Mouse (Mus musculus) left cerebral cortex, adult 11 months (tissue): ENCODE measurements around the gene Vps37b.
A peak's percentile ranks its signal among the peaks of the same experiment; 100 is the strongest.

Experiments
- DNase-seq: peaks from one replicate; pipeline ENCODE4 v3.0.0; 2022; ENCODE audit warnings: low spot score

The Vps37b gene

DNA sequence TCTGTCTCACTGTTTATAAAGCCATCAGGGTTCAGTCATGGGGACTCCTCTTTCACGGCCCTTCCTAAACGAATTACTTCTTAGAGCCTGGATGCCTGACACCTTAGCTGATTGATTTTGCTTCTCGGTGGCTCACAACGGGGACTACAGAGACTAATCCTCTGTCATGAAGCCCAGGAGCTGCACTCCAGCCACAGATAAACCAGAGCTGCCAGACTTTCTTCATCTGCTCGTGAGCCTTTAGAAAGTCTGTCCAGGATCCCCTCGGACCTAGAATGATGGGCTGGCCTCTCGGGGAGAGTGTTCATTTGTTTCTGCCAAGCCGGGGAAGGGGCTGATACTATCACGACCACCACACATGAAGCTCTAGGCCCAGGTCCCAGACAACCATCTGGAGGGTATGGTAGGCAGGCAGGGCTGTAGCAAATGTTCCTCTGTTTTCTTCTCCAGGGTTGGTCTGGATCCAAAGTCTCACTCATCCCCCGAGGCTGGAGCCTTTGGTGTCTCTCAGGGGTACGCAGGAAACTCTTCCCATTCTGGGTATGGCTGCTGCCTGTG, 13.5 kb upstream of the Vps37b start:
- DNase-seq = no peak

DNA sequence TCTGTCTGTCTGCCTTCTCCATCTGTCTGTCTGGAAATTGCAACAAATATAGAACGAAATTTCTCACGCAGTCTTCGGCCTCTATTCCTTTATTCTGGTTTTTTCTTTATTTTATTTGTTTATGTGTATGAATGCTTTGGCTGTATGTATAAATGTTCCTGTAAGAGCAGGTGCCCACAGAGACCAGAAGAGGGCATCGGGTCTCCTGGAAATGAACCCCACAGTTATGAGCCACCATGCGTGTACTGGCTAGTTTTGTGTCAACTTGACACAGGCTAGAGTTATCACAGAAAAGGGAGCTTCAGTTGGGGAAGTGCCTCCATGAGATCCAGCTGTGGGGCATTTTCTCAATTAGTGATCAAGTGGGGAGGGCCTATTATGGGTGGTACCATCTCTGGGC, 11.9 kb upstream of the Vps37b start:
- no peak for DNase-seq

DNA sequence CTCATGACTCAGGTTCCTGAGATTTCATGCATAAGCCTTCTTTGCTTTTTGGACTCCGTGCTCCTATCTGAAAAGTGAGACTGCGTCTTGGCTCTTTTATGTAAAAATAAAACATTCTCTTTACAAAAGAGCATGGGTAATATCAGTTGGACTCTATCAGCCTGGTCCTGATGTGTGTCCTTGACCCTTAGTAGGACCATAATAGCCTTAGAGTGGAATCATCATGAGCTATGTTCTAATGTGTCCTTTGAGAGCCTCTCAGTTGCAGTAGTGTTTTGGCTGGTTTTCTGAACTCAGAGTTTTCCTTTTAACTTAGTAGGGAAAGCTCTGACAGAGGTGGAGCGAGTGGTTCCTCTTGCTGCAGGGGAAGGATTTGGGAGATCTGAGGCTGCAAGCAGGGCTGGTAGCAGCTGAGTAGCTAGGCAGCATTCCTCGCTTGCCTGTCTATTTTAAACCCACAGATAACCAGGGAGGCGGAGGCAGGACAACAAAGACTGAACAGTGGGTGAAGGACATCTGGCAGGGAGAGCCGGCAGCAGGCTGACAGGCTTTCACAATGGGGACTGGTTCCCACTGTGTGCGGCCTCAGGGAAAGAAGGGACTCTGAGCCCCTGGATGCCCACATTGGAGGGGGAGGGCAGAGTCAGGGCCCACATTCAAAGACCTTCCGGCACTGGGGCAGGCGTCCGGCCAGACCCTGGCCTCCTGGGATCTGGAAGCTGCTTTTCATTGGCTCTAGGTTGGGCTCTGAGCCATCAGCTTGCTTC, 11.3 kb upstream of the Vps37b start:
- peak; percentile 80 for DNase-seq

DNA sequence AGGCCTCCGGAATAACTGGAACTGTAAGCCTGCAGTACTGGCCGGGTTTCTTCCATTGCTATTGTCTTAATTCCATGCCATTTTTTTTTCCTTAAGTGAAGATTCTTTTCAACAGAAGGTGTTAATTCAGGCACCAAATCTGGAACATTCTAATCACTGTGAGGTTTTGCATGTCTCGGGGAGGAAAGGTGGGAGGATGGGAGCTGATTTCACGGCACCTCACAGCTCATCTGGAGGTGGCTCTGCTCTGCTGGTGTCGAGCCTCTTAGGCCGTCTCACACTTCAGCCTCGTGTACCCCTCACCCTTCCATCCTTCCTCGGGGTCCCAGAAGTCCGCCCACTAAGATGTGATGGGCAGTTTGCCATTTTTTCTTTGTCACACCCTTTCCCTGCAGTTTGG, 9.0 kb upstream of the Vps37b start:
- no peak for DNase-seq

DNA sequence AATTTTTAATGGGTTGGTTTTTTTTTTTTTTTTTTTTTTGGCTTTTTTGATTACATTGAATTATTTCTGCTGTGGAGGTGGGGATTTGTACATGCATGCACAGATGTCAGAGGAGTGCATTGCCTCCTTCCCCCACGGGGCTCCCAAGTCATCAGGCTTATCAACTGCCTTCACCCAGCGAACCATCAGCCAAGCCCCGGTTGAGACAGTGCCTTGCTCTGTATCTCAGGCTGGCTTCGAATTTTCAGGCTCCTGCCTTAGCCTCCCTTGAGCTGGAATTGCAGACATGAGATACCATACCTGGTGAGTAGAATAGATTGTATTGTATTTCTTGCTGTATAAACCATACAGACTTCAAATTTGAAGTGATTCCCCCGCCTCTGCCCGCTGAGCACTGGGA, 7.5 kb upstream of the Vps37b start:
- no peak for DNase-seq

DNA sequence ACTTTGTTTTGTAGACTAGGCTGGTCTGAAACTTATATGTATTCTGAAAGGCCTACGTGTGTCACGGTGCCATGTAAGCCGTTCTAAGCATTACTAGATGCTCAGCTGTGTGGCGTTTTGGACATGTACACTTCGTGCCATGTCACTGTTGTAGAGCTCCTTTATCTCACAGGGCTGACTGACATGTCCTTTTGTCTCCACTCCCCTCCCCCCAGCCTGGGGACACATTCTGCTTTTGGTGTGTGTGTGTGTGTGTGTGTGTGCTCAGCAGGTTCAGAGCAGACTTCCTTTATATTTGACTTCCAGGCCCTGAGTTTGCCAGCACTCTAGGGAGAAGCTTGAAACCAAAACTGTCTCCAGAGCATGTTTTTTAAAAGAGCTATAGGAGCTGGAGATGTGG, 4.8 kb upstream of the Vps37b start:
- DNase-seq = no peak

DNA sequence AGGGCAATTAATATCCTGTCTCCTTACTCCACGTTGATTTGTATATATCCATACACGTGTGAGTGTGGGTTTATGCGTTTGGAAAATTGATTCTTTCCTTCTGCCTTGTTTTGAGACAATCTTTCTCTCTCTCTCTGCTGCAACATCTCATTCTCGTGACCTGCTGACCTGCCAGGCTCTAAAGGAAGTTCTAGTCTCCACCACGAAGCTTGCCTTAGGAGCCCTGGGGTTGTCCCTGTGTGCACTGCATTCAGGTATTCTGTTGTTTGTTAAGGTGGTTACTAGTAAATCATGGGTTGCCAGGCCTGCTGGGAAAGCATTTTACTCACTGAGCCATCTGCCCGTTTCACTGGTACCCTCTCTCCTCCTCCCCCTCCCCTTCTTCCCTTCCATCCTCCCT, 4.3 kb upstream of the Vps37b start:
- no peak for DNase-seq

DNA sequence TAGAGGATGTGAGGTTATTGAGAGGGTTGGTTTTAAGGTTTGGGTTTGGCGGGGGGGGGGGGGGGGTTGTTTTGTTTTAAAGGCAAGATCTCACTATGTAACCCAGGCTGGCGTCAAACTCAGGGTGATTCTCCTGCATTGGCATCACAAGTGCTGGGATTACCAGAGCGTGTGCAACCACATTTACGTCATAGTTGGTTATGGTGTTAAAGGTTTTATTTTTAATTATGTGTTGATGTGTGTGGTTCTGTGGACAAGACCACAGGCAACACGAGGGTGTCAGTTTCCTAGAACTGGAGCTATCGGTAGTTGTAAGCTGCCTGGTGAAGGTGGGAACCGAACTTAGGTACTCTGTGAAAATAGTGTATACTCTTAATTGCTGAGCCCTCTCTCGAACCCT, 3.7 kb upstream of the Vps37b start:
- no peak for DNase-seq

DNA sequence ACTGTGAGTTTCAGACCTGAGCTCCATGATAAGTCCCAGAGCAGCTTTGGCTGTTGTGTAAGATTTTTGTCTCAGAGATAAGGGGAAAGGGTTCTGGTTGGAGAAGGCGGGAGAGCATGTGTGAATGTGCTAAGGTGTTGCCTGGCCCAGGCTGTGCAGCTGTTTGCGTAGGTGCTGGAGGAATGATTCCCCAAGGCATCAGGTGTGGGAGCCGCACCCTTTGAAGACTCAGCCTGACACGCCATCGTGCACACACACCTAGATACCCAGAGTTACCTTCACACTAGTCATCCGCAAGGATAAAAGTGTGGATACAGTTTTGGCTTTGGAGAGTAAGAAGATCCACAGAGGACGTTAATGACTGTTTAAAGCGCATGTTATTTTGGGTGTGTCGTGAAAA, 3.3 kb upstream of the Vps37b start:
- no peak for DNase-seq

DNA sequence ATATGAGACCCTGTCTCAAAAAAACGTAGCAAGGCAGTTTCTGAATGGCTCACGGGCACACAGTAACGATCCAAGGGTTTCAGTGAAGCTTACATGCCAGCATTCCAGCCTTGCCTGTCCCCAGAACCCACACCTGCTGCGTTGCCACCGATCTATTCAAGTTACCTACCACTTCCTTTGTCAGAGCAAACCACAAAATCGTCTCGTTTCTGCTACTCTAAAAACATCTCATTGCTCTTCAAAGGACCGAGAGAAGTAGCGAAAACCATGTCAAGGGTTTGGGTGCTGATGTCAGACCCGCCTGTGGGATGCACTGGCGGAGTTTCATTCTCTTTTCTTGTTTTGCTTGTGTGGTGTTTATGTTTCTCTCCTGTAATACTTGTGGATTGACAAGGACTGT, 2.4 kb upstream of the Vps37b start:
- no peak for DNase-seq

DNA sequence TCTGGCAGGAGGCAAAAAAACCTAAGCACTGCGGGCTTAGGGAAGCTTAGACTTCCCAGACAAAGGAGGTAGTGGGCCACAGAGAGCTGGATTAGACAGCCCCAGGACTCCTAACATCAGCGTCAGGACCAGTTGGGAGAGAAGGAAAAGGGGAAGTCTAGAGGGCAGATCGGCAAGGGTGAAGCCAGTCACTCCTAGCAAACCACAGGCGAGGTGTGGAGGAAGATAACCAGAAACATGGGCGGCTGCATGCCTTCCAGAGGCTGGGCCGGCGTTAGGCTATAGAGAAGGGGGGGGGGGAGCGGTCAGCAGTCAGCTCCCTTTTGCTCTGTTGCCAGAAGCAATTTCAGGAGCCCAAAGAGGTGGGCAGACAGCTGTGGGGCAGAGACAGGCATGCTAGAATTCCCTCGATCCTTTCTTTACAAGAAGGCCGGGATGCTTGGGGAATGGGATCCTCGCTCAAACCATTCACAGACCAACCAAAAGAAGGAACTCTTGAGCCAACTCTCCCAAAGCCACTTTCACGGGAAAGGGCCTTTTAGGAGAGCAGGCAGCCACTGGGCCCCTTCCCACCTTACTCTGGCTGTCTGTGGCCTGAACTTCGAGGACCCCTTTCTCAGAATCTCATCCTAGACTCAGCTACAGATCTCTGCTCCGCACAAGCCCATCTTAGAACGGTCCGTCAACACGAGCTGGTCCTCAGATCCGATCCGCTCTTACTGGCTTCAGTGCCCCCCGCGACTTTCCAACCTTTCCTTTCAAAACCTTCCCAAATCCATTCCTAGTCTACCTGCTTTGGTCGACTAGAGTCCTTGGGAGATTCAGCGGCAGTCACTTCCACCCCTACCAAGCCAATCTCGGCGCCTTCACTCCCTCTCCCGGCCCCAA, 758 bp downstream of the Vps37b start:
- DNase-seq = no peak

DNA sequence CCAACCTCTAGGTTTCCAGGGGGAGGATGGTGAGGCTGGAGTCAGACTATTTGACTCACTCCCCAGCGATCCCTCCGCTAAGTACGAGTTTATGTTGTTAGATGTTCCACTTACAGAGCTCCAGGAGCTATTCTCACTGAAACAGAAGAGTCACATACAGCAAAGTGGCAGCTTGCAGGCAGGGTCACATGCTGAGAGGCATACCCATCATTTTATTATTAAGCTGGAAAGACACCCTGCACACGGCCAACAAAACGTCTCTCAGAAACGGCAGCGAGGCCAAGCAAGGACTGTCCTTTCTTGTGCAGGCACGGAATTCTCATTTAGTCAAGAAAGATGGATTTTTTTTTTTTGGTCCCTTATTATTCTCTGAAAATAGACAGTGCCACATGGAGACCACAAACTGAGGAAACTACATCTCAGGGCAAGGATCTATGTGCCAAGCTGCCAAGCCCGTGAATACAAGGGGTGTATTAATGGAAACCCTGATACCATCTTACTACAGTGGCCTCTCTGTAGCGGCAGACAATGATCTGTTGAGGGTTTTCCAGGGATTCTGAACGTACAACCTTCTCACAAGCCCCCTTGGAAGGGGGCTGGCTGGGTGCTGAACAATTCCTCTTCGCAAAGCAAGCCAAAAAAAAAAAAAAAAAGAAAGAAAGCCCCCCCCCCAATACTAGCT, 1.5 kb downstream of the Vps37b start:
- DNase-seq = no peak

DNA sequence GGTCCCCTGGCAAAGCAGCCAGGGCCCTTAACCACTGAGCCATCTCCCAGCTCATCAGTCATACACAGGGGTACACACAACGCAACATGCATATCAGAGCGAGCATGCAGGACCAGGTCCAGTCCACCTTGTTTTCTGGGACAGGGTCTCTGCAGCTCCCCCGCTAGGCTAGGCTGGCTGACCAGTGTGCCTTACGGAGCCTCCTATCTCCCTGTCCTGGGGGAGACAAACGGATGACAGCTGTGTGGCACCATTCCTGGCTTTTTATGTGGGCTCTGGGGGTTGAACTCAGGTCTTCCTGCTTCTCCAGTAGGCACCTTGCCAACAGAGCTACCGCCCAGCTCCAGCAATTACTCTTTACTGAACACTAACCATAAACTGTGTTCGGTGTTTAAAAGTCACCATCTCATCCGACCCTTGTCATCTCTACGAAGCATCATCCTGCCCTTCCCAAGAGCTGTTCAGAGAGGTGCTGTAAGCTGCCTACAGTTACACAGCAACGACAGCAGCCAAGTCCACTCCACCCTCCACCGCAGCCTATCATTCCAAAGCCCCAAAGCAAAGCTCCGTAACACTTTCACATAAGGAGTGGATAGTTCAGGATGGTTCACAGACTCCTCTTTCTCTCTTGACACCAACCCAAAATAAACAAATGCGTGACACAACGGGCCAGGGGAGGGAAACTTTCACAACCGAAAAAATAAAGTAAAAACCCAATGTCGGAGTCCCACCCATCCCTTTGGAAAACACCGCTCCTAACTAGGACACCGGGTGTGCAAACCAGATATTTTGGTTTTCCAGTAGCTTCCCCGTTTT, 2.6 kb downstream of the Vps37b start:
- DNase-seq = no peak

DNA sequence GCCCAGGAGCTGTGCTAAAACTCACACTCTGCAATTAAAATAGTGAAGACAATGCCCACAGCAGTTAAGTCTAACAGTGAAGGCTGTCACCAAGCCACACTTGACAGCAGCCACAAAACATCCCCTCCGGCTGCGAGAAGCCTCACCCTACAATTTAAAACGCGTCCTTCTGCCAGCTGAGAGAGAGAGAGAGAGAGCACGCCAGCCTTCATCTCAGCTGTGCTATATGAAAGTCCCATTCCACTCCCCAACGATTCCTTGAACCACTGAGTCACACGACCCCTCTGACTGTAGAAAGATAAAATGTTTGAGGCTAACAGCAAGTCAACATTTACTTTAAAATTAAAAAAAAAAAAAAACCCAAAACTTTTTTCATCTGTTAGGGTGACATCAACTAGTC, 3.4 kb downstream of the Vps37b start:
- DNase-seq = no peak

DNA sequence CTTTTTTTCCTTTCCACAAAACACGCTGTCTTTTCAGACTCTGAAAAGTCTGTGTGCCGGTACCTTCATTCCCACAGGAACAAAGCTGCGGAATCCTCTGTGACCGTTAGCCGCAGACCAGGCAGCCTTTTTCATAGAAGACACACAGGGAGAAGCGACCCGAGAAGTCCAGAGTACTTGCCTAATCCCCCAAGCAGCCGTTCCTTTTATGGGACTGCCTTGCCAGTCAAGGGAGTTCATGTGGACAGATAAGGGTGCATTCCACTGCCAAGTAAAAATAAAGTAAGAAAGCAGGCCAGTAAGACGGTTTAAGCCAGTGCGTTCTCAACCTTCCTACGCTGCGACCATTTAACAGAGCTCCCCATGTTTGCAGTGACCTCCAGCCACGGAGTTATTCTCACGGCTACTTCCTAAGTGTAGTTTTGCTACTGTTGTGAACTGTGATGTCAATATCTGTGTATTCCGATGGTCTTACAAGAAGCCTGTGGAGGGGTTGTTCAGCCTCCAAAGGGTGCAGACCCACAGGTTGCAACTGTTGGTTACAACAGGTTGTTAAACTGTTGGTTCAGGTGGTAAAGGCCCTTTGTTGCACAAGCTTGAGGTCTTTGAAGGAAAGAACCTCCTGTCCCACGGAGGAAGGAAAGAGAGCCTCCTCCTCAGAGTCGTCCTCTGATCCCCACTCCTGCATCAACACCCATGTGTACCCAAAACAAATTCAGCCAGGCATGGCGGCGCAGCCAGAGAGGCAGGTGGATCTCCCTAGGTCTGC, 4.2 kb downstream of the Vps37b start:
- DNase-seq = no peak

DNA sequence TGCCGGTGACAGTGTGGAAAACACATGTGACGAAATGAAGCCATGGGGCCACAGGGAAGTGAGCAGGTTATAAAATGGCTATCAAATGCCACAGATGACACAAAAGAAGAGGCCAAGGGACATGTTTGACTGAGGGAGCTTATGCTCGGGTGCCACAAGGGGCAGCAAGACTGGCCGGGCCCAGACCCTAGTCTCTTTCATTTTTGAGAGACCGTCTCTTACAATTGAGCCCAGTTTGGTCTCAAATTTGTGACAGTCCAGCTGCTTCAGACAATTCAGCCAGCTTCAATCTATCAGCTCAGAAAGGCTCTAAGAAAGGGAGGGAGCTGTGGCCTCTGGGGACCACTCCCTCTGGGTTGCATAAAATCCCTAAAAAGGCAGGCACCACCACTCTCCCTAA, 5.5 kb downstream of the Vps37b start:
- DNase-seq = no peak

DNA sequence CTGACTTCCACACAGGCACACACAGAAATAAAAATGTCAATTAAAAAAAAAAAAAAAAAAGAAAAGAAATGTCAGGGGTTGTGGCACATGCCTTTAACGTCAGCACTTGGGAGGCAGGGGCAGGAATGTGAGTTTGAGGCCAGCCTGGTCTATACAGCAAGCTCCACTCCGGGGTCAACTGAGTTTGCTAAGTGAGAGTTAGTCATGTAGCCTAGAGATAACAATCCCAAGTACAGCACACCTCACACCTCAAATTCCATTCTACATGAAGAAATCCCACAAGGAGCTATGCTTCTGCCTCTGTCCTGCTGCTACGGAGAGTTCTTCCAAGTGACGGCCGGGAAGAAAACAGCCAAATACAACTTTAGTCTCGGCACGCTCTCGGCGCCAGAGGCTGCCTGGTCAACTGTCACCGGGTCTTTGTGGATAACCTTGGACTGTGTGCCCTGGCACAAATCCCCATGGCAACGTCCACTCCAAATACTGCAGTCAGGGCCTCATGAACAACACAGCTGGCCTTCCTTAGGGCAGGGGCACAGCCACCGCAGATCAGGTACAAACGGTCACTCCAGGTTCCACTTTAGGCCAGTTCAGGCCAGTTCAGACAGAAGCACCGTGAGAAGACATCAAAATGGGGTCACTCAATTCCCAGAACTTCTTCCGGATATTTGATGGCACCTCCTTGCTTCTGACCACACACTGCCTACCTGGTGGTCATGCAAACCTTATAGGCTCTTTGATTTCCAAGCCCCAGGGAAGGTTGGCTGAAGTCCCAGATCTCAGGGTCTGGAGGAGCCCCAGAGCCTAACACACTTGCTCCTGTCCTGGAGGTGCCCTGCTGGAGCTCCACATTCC, 6.3 kb downstream of the Vps37b start:
- DNase-seq = no peak

DNA sequence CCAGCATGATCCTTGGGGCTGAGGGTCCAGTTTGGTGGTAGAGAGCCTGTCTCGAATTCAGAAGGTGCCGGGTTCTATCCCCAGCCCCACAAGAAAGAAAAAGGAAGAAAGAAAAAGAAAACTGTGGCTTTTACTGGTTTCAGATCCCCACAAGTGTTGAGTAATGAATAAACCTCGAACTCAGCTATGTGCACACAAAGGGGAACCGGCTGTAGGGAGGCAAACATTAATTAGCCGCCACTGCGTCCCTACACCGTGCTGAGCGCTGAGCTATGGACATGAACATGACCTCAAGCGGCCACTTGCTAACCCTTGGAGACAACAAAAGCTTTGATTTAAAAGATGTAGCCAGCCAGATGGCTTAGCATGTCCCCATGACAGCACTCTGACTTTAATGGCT, 6.9 kb downstream of the Vps37b start:
- no peak for DNase-seq

DNA sequence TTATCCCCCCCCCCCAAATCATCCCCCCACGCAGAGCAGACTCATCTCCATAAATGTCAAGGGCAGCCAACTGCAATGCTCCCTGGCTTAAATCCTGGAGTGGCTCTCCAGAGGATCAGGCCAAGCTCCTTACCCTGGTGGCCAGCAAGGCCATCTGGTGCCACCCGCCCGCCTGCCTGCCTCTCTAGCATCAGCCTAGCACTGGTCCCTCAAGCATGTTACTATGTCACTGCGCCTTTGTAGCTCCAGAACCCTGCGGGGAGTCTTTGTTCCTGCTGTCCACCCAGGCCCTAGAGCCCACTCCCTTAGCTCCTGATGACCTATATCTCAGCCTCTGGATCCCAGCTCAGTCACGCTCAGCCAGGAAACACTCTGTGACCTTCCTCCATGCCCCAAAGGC, 7.4 kb downstream of the Vps37b start:
- DNase-seq = no peak

DNA sequence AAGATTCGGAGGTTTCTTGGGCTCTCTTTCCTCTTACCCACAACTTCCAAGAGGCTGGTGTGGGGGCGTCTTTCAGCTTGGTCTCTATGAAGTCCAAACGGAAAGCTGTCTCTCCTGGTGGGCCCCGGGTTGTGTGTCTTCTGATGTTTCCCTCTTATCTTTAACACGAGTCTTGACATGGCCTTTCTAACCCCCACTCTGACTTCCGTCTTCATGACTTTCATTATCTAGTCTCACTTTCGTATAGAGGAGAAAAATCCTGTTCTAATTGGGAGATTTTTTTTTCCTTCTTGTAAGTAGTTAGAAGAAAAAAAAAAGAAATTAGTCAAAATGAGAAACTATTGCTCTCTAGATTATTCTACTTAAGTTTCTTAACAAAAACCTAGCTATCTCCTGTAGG, 9.7 kb downstream of the Vps37b start:
- no peak for DNase-seq
